Mouse (Mus musculus) forebrain, embryonic 15.5 days (tissue): ENCODE measurements around the gene Faap24. TPM values are rescaled to one million over a fixed set of nuclear protein-coding genes. Genes with fewer than 3 reads are reported as not detected.

Source experiments
- ATAC-seq: fragments of 200-750 bp; cut with Nextera tagmentation; replicated peaks from 2 replicates; pipeline ENCODE4 v1.8.0; 2017; ENCODE audit warnings: mild to moderate bottlenecking, moderate TSS enrichment, moderate library complexity
- H3K27ac ChIP-seq: fragments of 300-500 bp; sonication (generic); replicated peaks from 2 replicates; pipeline ENCODE4 v1.5.1; 2015; ENCODE audit warnings: mild to moderate bottlenecking, inconsistent platforms
- H3K27me3 ChIP-seq: fragments of 300-500 bp; sonication (generic); 2 replicates; pipeline ENCODE4 v1.6.1; 2015; ENCODE audit warnings: inconsistent platforms
- H3K36me3 ChIP-seq: fragments of 300-500 bp; sonication (generic); 2 replicates; pipeline ENCODE4 v1.6.1; 2015; ENCODE audit warnings: mild to moderate bottlenecking, inconsistent platforms
- H3K4me1 ChIP-seq: fragments of 300-500 bp; sonication (generic); 2 replicates; pipeline ENCODE4 v1.6.1; 2015; ENCODE audit warnings: inconsistent platforms
- H3K4me2 ChIP-seq: fragments of 300-500 bp; sonication (generic); replicated peaks from 2 replicates; pipeline ENCODE4 v1.6.1; 2015; ENCODE audit warnings: mild to moderate bottlenecking, inconsistent platforms
- H3K4me3 ChIP-seq: fragments of 300-500 bp; sonication (generic); 2 replicates; pipeline ENCODE4 v1.5.1; 2015; ENCODE audit warnings: mild to moderate bottlenecking, inconsistent platforms
- H3K9ac ChIP-seq: fragments of 300-500 bp; sonication (generic); replicated peaks from 2 replicates; pipeline ENCODE4 v1.6.1; 2015; ENCODE audit warnings: mild to moderate bottlenecking, inconsistent platforms
- H3K9me3 ChIP-seq: fragments of 300-500 bp; sonication (generic); 2 replicates; pipeline ENCODE4 v1.6.1; 2016; ENCODE audit warnings: inconsistent platforms
- WGBS: fragments of 180-500 bp; shearing (Covaris S2); methylation state at CpG from one replicate; pipeline ENCODE4 v1.1.7; 2015; ENCODE audit warnings: mixed read lengths; 5-methylcytosine and 5-hydroxymethylcytosine counted together
- polyA plus RNA-seq: library from polyadenylated mRNA; unstranded; fragments of >200 nt; fragmentation: Nextera tagmentation; extraction: Ambion mirVana; gene quantifications from 2 replicates; pipeline ENCODE4 v1.2.1, GENCODE M21; 2015

The Faap24 gene
- polyA plus RNA-seq, 1 experiment from 2014 or later: 24.6 TPM

- no peaks in the 10 kb centered on the region for H3K27me3 ChIP-seq
- H3K4me2 ChIP-seq: no peak overlapping the region
- ATAC-seq: no peak
- no peaks in the 10 kb centered on the region for H3K4me1 ChIP-seq
- H3K27ac ChIP-seq: no peak overlapping the region
- 37% methylated on average over 2 of the region's 2 CpGs for WGBS
- no peaks in the 10 kb centered on the region for H3K36me3 ChIP-seq
- H3K9ac ChIP-seq: no peak overlapping the region
- H3K9me3 ChIP-seq: no peaks in the 10 kb centered on the region
- H3K4me3 ChIP-seq: no peak overlapping the region
Measured at GRCm38 (mm10) chr7:35382706-35383353, 13.8 kb downstream of the Faap24 start.

GRCm38 (mm10) chr7:35381861-35382260, 14.8 kb downstream of the Faap24 start:
- ATAC-seq: no peak
- no peak overlapping the region for H3K9ac ChIP-seq
- H3K9me3 ChIP-seq: no peaks in the 10 kb centered on the region
- H3K27ac ChIP-seq: no peak overlapping the region
- no peaks in the 10 kb centered on the region for H3K4me1 ChIP-seq
- H3K36me3 ChIP-seq: no peaks in the 10 kb centered on the region
- 49% methylated on average over 16 of the region's 16 CpGs for WGBS
- H3K27me3 ChIP-seq: no peaks in the 10 kb centered on the region
- no peak overlapping the region for H3K4me3 ChIP-seq
- no peak overlapping the region for H3K4me2 ChIP-seq

DNA sequence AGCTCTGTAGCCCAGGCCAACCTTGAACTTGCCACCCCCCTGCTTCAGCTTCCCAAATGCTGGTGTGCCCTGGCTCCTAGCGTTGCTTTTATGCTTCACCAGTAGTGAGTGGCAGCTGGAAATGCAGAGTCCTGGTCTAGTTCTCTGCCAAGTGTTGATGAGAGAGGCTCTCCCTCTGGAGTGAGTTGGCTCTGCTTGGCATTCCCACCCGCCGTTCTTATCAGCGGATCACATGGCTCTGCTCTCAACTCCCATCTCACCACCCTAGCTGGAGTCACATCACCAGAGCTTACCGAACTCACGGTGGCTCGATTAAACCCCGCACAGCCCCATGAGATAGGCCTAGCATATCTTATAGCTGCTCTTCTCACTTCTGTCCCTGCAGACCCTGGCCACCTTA, 16.3 kb downstream of the Faap24 start:
- Histone ChIP-seq H3K4me2 (no peak overlapping the region), H3K27me3 (no peaks in the 10 kb centered on the region), H3K27ac (no peak overlapping the region), H3K9me3 (no peaks in the 10 kb centered on the region), H3K4me1 (no peaks in the 10 kb centered on the region), H3K36me3 (no peaks in the 10 kb centered on the region), H3K9ac (no peak overlapping the region), H3K4me3 (no peak overlapping the region)
- 84% methylated on average over 8 of the region's 8 CpGs for WGBS
- no peak for ATAC-seq

- H3K36me3 ChIP-seq: no peaks in the 10 kb centered on the region
- no peak for ATAC-seq
- no peak overlapping the region for H3K9ac ChIP-seq
- no peaks in the 10 kb centered on the region for H3K9me3 ChIP-seq
- H3K27ac ChIP-seq: no peak overlapping the region
- H3K4me2 ChIP-seq: no peak overlapping the region
- 48% methylated on average over 16 of the region's 16 CpGs for WGBS
- no peaks in the 10 kb centered on the region for H3K4me1 ChIP-seq
- no peaks in the 10 kb centered on the region for H3K27me3 ChIP-seq
- no peak overlapping the region for H3K4me3 ChIP-seq
Measured at GRCm38 (mm10) chr7:35379492-35380119, 17.0 kb downstream of the Faap24 start.

- H3K4me1 ChIP-seq: no peaks in the 10 kb centered on the region
- H3K9me3 ChIP-seq: no peaks in the 10 kb centered on the region
- H3K27ac ChIP-seq: no peak overlapping the region
- H3K4me2 ChIP-seq: no peak overlapping the region
- 0 out of 2 replicates have a peak, but pooled peaks have one; percentile 26 for ATAC-seq
- no peak overlapping the region for H3K4me3 ChIP-seq
- WGBS: 67% methylated on average over 9 of the region's 9 CpGs
- H3K27me3 ChIP-seq: no peaks in the 10 kb centered on the region
- no peak overlapping the region for H3K9ac ChIP-seq
- no peaks in the 10 kb centered on the region for H3K36me3 ChIP-seq
Measured at GRCm38 (mm10) chr7:35376623-35377022, 20.0 kb downstream of the Faap24 start.

DNA sequence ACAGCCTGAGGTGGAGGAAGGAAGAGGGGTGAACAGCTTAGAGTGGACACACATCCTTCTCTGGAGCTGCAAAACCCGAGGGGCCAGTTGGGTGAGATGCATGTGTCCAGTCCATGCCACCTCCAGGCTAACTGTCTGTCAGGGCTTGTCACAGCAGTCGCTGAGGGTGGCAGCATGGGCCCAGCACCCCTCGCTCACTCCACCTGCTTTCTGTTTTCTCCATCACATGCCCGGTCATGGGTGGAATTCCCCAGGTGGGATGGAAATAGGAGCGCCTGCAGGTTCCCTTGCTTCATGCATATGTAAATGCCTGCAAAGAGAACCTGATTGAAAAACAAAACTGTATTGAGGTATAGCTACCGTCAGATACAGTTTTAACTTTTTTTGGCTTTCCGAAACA, 22.4 kb downstream of the Faap24 start:
- Histone ChIP-seq H3K9me3 (no peaks in the 10 kb centered on the region), H3K4me1 (no peaks in the 10 kb centered on the region), H3K27ac (no peak overlapping the region), H3K27me3 (no peaks in the 10 kb centered on the region), H3K36me3 (no peaks in the 10 kb centered on the region), H3K4me2 (no peak overlapping the region), H3K9ac (no peak overlapping the region), H3K4me3 (no peak overlapping the region)
- ATAC-seq: no peak
- WGBS: 88% methylated on average over 7 of the region's 7 CpGs

DNA sequence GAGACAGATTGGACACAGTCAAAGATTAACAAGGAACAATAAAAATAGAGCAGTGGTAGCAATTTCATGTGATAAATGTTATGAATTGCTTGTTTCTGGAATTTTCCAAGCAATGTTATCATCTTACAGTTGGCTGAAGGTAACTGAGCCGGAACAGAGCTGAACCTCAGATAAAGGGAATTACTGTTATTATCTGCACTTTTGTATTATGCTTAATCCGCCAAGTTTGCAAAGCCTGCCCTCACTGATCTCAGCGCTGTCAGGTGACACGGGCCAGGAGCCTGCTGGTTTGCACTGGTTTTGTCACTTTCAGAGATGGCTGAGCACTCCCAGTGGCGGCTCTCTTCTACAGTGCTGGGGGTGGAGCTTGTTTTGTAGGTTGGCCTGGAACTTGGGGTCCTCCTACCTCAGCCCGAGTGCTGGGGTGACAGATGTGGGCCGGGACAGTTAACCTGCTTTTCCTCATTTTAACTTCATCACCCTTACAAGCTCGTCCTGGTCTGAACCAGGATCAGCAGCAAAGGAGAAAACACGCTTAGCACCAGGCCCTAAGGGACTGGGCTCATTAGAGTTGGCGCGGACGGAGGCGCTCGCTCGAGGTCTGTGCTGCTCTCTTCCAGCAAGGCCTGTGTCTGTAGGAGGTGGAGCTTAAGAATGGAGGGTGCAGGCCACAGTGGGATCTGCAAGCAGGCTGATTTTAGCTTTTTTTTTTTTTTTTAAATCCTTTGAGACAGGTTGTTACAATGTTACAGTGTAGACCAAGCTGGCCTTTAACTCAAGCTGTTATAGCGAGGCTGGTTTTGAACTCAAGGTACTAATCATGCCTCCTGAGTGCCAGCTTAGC, 23.3 kb downstream of the Faap24 start:
- no peak overlapping the region for H3K4me2 ChIP-seq
- WGBS: 65% methylated on average over 16 of the region's 16 CpGs
- H3K4me3 ChIP-seq: no peak overlapping the region
- no peaks in the 10 kb centered on the region for H3K9me3 ChIP-seq
- H3K27me3 ChIP-seq: no peaks in the 10 kb centered on the region
- no peak overlapping the region for H3K9ac ChIP-seq
- no peak for ATAC-seq
- H3K4me1 ChIP-seq: no peaks in the 10 kb centered on the region
- H3K27ac ChIP-seq: no peak overlapping the region
- no peaks in the 10 kb centered on the region for H3K36me3 ChIP-seq

DNA sequence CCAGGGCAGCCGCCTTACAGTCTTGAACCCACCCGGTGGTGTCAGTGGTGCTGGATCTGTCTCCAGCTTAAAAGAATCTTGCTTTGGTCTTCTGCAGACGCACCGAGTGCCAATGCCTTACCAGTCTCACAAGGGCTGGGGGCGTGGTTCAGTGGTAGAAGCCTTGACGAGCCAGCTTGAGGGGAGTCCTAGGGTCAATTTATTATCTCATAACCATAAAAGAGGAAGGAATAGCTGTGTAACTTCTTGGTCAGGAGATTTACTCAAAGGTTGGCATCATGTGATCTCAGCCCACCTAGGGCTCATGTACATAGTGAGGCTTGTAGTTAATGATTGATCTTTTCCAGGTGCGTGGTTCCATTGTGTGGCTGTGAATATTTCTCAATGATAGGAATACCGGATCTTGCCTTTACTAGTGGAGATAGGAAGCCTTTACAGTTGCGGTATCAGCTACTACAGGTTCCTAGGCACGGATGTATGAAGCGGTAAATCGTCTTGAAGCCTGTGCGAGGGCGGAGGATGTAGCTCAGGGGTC, 24.1 kb downstream of the Faap24 start:
- H3K36me3 ChIP-seq: no peaks in the 10 kb centered on the region
- H3K4me3 ChIP-seq: no peak overlapping the region
- WGBS: 93% methylated on average over 14 of the region's 14 CpGs
- no peaks in the 10 kb centered on the region for H3K9me3 ChIP-seq
- no peaks in the 10 kb centered on the region for H3K4me1 ChIP-seq
- no peak for ATAC-seq
- H3K9ac ChIP-seq: no peak overlapping the region
- no peak overlapping the region for H3K4me2 ChIP-seq
- H3K27me3 ChIP-seq: no peaks in the 10 kb centered on the region
- no peak overlapping the region for H3K27ac ChIP-seq

GRCm38 (mm10) chr7:35371096-35371495, 25.5 kb downstream of the Faap24 start:
- H3K9ac ChIP-seq: no peak overlapping the region
- H3K9me3 ChIP-seq: no peaks in the 10 kb centered on the region
- no peaks in the 10 kb centered on the region for H3K27me3 ChIP-seq
- no peak for ATAC-seq
- no peak overlapping the region for H3K27ac ChIP-seq
- H3K4me2 ChIP-seq: no peak overlapping the region
- 9% methylated on average over 14 of the region's 14 CpGs for WGBS
- H3K4me3 ChIP-seq: no peak overlapping the region
- H3K36me3 ChIP-seq: no peaks in the 10 kb centered on the region
- no peaks in the 10 kb centered on the region for H3K4me1 ChIP-seq

DNA sequence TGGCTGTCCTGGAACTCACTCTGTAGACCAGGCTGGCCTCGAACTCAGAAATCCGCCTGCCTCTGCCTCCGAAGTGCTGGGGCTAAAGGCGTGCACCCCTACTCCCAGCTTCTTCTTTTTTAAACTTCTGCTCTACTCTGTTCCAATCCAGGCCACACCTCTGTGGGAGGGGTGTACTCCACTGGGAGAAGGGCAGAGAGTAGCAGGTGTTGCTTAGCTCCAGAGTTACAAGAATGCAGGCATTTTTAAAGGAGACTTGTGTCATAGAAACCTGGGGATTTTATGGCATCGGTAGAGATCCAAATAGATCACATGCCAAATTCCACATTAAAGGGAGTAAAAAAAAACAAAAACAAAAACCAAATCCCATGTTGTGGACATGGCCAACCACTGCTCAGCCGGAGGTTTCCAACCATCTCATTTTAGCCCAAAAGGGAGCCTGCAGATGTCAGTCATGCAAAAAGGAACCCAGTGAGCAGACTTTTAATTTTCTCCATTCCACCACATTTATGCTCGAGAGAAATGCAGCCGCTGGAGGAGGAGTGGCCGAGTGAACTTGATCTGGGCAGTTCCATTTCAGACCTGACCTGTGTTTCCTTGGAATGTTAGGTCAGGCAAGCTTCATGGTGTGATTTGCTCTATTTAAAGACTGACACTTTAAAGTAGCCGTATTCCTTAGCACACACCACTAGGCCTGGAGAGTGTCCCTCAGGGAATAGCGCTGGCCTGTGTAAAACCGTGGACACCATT, 31.3 kb downstream of the Faap24 start:
- 82% methylated on average over 12 of the region's 12 CpGs for WGBS
- ATAC-seq: no peak

GRCm38 (mm10) chr7:35362868-35363267, 33.8 kb downstream of the Faap24 start:
- no peaks in the 10 kb centered on the region for H3K4me1 ChIP-seq
- WGBS: 88% methylated on average over 5 of the region's 5 CpGs
- no peak overlapping the region for H3K9ac ChIP-seq
- no peak overlapping the region for H3K27ac ChIP-seq
- ATAC-seq: no peak
- no peak overlapping the region for H3K4me3 ChIP-seq
- H3K36me3 ChIP-seq: no peaks in the 10 kb centered on the region
- H3K9me3 ChIP-seq: no peaks in the 10 kb centered on the region
- no peaks in the 10 kb centered on the region for H3K27me3 ChIP-seq
- H3K4me2 ChIP-seq: no peak overlapping the region

More for the DNA sequence above, 31.3 kb downstream of the Faap24 start:
- no peak overlapping the region for H3K9ac ChIP-seq
- H3K36me3 ChIP-seq: no peaks in the 10 kb centered on the region
- no peaks in the 10 kb centered on the region for H3K9me3 ChIP-seq
- H3K4me1 ChIP-seq: no peaks in the 10 kb centered on the region
- no peak overlapping the region for H3K27ac ChIP-seq
- H3K4me2 ChIP-seq: no peak overlapping the region
- no peaks in the 10 kb centered on the region for H3K27me3 ChIP-seq
- H3K4me3 ChIP-seq: no peak overlapping the region
